Mouse (Mus musculus) cerebellum, adult (tissue): ENCODE measurements around the gene D430041D05Rik.

Source experiments
- ATAC-seq: cut with Nextera tagmentation; 2 replicates; pipeline ENCODE4 v1.9.2; 2017; ENCODE audit warnings: mild to moderate bottlenecking, moderate library complexity, mixed read lengths; ENCODE audit not compliant: insufficient number of reproducible peaks, low FRiP score, low TSS enrichment

Gene D430041D05Rik

GRCm38 (mm10) chr2:104358881-104359280 lies 51.9 kb downstream of the D430041D05Rik start:
- no peak; the same call in 1 of the 2 replicates for ATAC-seq

DNA sequence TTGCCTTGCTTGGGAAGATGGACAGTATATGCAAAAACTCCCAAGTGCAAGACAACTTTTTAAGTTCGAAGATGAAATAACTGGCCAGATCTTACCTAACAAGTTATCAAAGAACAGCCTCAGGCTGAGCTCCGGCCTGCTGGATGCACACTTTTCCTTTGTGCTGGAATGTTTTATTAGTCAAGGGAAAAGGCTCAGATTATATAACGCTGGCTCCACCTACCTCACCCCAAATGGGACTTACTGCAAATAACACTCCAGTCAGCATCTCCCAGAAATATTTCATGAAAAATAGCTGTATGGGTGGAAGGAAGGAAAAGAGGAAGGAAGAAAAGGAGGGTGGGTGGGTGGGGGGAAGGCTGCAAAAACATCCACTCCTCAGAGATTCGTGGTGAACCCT lies 54.3 kb downstream of the D430041D05Rik start:
- no peak for ATAC-seq

DNA sequence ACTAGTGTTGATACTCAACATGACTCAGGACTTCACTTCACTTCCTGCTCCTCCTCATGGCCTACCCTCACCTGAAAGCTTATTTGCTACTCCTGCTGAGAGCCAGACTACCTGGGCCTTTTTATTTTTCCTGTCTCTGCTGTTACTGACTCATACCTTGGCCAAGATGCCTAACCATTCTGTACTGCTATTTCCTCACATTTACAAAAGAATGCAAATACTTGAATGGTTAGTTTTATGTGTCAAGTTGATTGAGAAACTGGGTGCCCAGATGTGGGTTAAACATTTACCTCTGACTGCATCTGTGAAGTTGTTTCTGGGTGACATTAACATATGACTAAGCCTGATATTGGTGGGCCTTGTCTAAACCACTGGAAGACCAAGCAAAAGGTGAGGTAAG lies 56.7 kb downstream of the D430041D05Rik start:
- ATAC-seq = no peak

GRCm38 (mm10) chr2:104352204-104352493 lies 58.7 kb downstream of the D430041D05Rik start:
- ATAC-seq = no peak

- ATAC-seq = no peak
These were observed 59.2 kb downstream of the D430041D05Rik start for GRCm38 (mm10) chr2:104351415-104352203.

GRCm38 (mm10) chr2:104337619-104338018 lies 73.2 kb downstream of the D430041D05Rik start:
- ATAC-seq = no peak

DNA sequence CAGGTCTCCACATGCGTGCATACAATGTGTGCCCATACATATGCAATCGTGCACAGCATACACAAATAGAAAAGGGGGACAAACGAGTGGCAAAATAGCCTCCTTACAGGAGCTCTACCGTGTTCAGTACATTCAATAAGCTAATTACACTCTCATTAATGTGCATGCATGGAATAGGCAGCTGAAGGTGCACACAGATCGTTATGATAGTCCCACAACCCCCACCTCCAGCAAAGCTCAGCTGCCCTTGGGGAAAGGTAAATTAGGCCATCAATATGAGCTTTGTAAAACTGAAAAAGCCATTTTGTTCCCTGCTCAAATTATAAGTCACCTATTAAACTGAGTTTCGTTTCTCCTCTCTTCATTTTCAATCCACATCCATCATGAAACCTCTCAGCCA lies 75.0 kb downstream of the D430041D05Rik start:
- ATAC-seq = no peak

DNA sequence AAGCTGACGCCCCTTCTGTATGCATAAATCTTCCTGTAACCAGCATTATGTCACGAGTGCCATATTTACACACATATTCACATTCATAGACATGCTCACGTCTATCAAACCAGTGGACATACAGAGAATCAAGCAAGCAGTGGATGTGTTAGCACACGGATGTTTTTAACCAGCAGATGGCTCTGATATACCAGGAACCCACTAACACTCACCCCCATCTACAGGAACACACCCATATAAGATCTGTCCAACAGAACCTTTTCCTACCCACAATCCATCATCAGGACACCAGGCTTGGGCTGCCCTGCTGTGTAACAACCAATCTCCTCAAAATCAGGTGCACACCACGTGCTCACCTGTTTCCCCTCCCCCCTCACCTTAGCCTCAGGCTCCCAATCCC lies 76.9 kb downstream of the D430041D05Rik start:
- peak; percentile 49; the same call in 1 of the 2 replicates for ATAC-seq

DNA sequence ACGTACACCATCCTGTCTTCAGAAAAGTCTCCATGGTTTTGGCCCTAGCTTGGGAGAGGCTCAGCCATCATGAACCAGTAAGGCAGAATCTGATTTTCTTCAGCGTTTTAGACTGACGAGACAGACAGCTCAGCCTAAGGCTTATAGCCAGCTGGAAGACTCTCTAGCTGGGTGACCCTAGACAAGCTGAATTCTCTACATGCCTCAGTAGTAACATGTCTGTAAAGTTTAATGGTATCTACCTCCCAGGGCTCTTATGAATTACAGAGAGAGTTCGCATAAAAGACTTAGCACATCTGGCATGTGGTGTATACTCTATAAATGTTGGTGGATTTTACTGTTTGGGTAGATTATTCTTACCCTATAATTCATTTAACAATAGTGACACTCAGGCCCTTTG lies 78.1 kb downstream of the D430041D05Rik start:
- ATAC-seq = no peak

GRCm38 (mm10) chr2:104331261-104331660 lies 79.6 kb downstream of the D430041D05Rik start:
- no peak for ATAC-seq

DNA sequence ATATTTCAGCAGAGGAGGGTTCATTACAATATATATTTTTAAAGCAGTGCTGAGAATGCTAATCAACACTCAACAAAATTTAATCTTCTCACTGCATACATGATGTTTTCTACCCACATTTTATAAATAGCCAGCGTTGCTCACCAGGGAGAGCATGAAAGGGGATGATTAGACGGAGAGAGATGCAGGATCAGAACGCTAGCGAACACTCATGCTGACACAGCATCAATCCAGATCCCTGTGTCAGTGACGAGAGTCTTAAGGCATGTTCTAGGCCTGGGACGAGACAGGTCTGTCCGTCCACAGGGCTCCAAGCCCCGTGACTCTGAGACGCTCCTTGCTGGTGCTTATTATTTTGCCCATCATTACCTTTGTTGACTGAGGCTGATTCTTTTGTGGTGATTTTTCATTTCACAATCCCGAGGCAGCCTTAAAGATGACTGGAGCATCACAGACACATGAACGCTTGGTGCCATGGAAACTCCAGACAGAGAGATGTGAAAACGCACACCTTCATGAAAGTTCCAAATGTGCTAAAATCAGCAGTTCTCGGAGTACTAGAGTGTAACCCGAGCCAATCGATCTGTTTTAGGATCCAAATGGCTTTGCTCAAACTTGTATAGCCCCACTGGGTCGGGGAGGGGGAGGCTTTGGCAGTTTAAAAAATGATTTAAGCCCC lies 83.6 kb downstream of the D430041D05Rik start:
- ATAC-seq = no peak

GRCm38 (mm10) chr2:104323773-104324172 lies 87.0 kb downstream of the D430041D05Rik start:
- ATAC-seq = no peak

GRCm38 (mm10) chr2:104323351-104323750 lies 87.5 kb downstream of the D430041D05Rik start:
- ATAC-seq = no peak

DNA sequence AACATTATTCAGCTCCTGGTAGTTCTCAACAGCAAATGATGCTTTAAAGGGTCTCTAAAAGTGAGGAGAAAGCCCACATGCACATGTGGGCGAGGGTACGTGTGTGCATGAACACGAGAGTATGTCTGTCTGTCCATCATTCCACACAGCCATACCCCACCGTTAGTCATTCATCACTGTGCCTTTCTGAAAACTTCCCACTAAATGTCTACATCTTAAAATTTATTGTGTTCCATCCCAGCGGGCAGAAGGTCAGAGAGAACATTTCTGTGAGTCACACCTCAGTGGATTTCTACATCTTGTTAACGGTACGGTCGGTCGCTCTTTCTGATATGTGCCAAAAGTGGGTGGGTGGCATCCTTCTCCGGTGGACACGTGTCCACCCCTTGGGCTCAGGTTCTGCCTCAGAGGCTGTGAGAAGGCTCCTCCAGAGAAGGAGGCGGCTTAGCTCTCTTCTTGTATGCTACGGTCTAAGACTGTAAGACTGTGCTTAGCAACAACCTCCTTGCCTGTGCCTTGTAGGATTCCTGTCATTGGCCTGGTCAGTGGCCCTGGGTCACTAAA lies 90.7 kb downstream of the D430041D05Rik start:
- ATAC-seq = no peak

GRCm38 (mm10) chr2:104319443-104319842 lies 91.4 kb downstream of the D430041D05Rik start:
- no peak for ATAC-seq

- ATAC-seq = peak; percentile 38
These were observed 91.9 kb downstream of the D430041D05Rik start for GRCm38 (mm10) chr2:104318881-104319280.

DNA sequence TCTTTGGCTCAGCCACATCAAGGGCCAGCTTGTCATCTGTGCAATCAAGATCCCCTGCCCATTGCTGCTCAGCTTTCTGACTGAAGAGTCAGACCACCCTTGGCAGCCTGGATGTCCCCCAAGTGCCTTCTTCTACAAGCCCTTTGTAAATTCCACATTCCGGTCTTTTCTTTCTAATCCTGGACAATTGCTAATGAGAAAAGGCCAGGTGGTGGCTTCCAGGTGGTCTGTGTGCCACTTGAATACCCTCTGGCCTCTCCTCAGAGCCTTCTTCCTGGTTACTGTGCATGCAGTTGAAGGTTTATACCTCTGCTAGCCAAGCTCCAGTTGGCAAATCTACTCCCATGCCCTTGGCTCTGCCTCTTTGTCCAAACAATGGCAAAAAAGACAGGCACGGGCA lies 92.6 kb downstream of the D430041D05Rik start:
- peak; percentile 53; the same call in 1 of the 2 replicates for ATAC-seq

DNA sequence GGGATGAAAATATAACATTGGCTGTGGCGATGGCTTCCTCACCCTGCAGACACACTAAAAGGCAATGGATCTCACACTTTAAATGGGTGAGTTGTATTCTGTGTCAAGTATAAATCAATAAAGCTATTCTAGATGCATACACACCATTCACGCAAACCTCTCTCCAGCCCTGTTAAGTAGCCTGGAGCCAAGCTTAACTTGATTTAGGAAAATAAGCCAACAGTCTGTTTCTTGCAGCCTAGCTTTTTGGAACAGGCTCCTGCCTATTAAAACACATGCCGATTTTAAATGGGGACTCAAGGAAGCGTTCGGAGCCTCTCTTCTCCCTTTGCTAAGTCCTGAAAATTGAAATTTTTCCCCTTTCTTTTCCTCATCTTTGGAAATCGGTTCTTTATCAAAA lies 93.2 kb downstream of the D430041D05Rik start:
- ATAC-seq = no peak

- 0 out of 2 replicates have a peak, but pooled peaks have one; percentile 29 for ATAC-seq
These were observed 94.3 kb downstream of the D430041D05Rik start for GRCm38 (mm10) chr2:104316483-104316882.

GRCm38 (mm10) chr2:104313246-104313645 lies 97.6 kb downstream of the D430041D05Rik start:
- no peak for ATAC-seq

DNA sequence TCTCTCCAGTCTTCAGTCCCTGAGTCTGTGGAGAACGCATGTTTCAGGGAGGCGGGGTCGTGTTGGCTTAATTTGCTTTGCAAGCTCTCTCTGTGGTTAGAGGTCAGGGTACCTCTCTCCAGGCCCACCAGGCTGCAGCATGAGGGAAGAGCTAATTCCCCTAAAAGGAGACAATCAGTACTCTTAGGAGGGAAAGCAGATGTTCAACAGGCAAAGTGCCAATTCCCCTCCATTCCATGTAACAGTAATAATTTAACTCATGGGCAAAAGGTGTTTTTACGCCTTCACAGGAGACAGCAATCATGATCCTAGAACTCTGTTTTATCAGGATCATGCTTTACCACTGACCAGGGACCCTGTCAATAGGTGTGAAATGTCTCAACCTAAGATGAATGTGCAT lies 103.7 kb downstream of the D430041D05Rik start:
- no peak for ATAC-seq
